Mouse (Mus musculus) WW6 (cell line): Measurements from ENCODE around the gene Mettl3.

Experiments
- DNase-seq: peaks from one replicate; pipeline ENCODE4 v3.0.0-alpha.2; 2013; ENCODE audit warnings: low read depth, low spot score

Gene Mettl3

DNA sequence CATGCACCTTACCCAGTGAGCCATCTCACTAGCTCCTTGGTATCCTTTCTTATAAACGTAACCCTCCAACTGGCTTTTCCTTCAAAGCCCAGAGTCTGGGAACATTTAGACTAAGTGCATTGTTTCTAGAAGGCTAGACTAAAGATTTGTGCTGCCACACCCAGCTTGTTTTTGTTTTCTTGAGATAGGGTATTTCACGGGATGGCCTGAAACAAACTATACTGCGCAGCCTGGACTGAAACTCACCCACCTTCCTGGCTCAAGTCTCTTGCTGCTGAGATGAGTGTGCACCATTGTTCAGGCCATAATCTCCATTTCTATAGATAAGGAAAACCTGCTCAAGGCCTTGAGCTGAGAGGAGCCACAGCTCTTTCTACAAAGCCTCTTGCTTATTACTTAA lies 20.7 kb downstream of the Mettl3 start:
- no peak for DNase-seq

DNA sequence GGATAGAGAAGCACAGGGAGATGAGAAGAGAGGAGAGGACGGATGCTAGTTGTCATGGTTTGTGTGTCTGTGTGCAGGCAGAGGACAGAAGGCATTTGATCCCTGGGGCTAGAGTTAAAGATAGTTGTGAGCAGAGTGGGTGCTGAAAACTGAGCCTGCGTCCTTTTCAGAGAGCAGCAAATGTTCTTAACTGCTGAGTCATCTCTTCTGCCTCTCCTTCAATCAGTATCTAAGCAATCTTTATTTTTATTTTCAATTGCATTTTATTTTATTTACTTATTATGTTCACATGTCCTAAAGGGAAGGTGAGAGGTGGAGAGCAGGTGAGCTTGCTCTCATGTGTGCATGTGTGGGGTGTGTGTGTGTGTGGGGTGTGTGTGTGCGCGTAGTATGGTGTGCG lies 21.3 kb downstream of the Mettl3 start:
- DNase-seq, result no peak

GRCm38 (mm10) chr14:52279747-52280120 lies 25.2 kb downstream of the Mettl3 start:
- DNase-seq, result no peak

- DNase-seq, result peak; percentile 98
Observed at GRCm38 (mm10) chr14:52278932-52279746, 25.8 kb downstream of the Mettl3 start, which contains the start of the genes Tox4 and Rab2b. Tox4 (plus strand) TSS chr14:52279146. Rab2b (minus strand) TSS chr14:52279545.

DNA sequence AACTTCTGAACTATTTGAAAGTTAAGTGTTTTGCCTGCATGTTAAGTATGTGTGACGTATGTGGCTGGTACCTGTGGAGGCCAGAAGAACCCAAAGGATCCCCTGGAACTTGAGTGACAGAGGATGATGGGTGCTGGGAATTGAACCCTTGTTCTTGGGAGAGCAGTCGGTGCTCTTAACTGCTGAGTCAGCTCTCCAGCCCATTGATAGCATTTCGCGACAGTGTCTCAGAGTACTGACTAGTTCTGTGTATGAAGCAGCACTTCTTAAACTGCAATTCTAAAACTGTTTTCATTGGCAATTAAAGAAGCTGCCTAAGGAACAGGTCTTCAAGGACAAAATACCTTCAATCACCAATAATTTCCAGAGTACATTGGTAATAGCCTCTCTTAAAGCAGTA lies 27.7 kb downstream of the Mettl3 start:
- no peak for DNase-seq

- DNase-seq, result no peak
Observed at GRCm38 (mm10) chr14:52272781-52273180, 32.1 kb downstream of the Mettl3 start.

DNA sequence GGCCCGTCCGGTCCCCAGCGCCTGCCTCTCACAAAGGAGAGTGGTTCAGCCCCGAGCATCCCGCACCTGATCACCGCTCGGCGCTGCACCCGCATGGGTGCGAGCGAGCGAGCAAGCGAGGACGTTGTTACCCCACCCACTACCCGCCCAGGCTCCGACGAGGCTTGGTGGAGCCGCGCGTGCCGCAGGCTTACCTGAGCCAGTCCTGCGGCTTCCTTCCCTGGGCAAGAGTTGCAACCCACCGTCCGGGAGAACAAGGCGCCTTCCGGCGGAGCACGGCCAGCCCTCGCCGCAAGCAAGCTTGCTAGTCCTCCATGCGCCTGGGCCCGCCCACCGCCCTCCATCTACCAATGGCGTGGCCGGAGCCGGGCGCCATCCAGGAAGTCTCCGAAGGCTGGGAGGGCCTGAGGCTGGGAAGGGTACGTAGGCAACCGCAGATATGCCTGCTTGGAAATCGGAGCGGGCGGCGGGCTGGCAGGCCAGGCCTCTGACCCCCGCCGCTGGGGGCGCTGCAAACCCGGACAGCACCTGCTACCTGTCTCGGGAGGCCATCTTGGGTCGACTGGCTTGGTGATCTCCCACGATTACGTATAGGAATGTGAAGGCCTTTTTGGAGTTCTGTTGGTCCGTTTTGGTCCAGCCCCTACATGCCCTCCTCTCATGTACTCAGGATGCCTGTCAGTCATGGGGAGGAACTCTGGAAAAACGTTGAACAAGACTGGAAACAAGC lies 47.3 kb downstream of the Mettl3 start, which contains the start of gene Chd8:
Chd8 (minus strand) TSS at position 297 of the 730 bp plus-strand sequence.
- DNase-seq, result peak; percentile 97

DNA sequence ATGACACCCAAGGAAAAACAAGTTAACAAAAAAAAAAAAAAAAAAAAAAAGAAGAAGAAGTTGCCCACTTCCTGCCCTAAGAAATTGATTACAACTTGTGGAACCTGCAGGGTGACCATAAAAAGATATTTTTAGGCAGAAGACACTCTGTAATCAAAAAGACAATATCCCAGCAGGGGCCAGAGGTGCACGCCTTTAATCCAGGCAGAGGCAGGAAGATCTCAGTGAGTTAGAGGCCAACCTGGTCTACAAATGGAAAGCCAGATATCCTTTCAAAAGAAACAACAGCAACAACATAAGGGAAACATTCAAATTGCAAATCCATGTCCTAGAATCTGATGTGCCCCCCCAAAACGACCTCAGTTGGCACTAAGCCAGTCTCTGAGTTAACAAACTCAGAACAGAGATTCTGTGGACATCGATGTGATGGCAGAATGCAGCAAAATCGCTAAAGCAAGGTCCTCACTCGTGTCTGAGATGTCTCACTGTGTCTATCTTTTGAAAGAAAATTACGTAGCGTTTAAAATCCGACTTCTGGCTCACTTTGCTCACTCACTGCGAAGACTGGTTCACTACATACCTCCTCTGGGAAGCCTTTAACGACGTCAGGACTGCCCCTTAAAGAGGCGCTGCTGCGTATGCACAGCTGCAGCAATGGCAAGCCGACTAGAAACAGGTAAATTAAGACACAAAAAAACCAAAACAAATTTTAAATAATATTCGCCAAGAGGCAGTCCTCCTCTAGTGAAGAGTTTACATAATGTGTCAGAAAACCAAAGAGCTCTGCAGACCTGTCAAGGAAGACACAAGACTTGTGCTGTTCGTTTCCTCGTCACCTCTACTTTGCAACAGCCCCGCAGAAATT lies 48.4 kb downstream of the Mettl3 start:
- no peak for DNase-seq

- DNase-seq, result no peak
Observed at GRCm38 (mm10) chr14:52246129-52246528, 58.8 kb downstream of the Mettl3 start.
